Mouse (Mus musculus) MEL (cell line): ENCODE results near the gene Ndel1. TPM values are rescaled to one million over a fixed set of nuclear protein-coding genes. Genes with fewer than 3 reads are reported as not detected.

Source experiments
- DNase-seq: peaks from one replicate; pipeline ENCODE4 v3.0.0; 2011; ENCODE audit warnings: low read depth, low spot score
- H3K27ac ChIP-seq: 2 replicates; pipeline ENCODE4 v1.5.1; 2012; ENCODE audit warnings: low read depth, mild to moderate bottlenecking, control low read depth, low read length, moderate library complexity; ENCODE audit not compliant: control insufficient read depth
- H3K27me3 ChIP-seq, 2 experiments: fragments of 150-350 bp in 1 of 2; sonication (generic) in 1 of 2; 2 replicates each; pipeline ENCODE4 v1.6.1; 2012; ENCODE audit warnings: low read length in 2 of 2, mild to moderate bottlenecking in 2 of 2, improper control_type of control experiment in 1 of 2, moderate library complexity in 1 of 2; ENCODE audit not compliant: insufficient read depth in 2 of 2, control insufficient read depth in 1 of 2
- H3K36me3 ChIP-seq, 2 experiments: 2 replicates each; pipeline ENCODE4 v1.6.1; 2012 to 2014; ENCODE audit warnings: low read length in 2 of 2, improper control_type of control experiment in 1 of 2, inconsistent platforms in 1 of 2, mild to moderate bottlenecking in 1 of 2; ENCODE audit not compliant: insufficient read depth in 2 of 2, control insufficient read depth in 1 of 2
- H3K4me1 ChIP-seq, 2 experiments: fragments of 150-350 bp in 1 of 2; sonication (generic) in 1 of 2; 2 replicates each; pipeline ENCODE4 v1.6.1; 2012; ENCODE audit warnings: low read length in 2 of 2, improper control_type of control experiment in 1 of 2, mild to moderate bottlenecking in 1 of 2; ENCODE audit not compliant: insufficient read depth in 2 of 2, control insufficient read depth in 1 of 2
- H3K4me3 ChIP-seq, 2 experiments: fragments of 150-350 bp in 1 of 2; sonication (generic) in 1 of 2; 2 replicates each; pipeline ENCODE4 v1.5.1; 2012; ENCODE audit warnings: low read depth in 2 of 2, low read length in 2 of 2, mild to moderate bottlenecking in 2 of 2, moderate library complexity in 2 of 2, control low read depth in 1 of 2, improper control_type of control experiment in 1 of 2; ENCODE audit not compliant: control insufficient read depth in 1 of 2, insufficient read depth in 1 of 2
- H3K79me2 ChIP-seq: 2 replicates; pipeline ENCODE4 v1.6.1; 2012; ENCODE audit warnings: mild to moderate bottlenecking, low read length, moderate library complexity; ENCODE audit not compliant: control insufficient read depth, poor library complexity, insufficient read depth
- H3K9ac ChIP-seq: 2 replicates; pipeline ENCODE4 v1.6.1; 2012; ENCODE audit warnings: low read depth, mild to moderate bottlenecking, control low read depth, low read length, moderate library complexity; ENCODE audit not compliant: control insufficient read depth, poor library complexity, severe bottlenecking
- H3K9me3 ChIP-seq: fragments of 150-350 bp; sonication (generic); replicated peaks from 2 replicates; pipeline ENCODE4 v1.6.1; 2012; ENCODE audit warnings: mild to moderate bottlenecking, low read length, improper control_type of control experiment, moderate library complexity; ENCODE audit not compliant: insufficient read depth
- CHD1 ChIP-seq: IDR thresholded peaks from 2 replicates; pipeline ENCODE4 v1.6.1; 2012; ENCODE audit warnings: low read depth, mild to moderate bottlenecking, inconsistent platforms, low read length, improper control_type of control experiment
- CHD2 ChIP-seq: IDR thresholded peaks from 2 replicates; pipeline ENCODE4 v1.6.1; 2011; ENCODE audit warnings: low read length, improper control_type of control experiment
- CTCF ChIP-seq, 3 experiments: IDR thresholded peaks in 2 of 3; conservative IDR thresholded peaks in 1 of 3; 2 replicates each; pipeline ENCODE4 v1.5.1; 2011 to 2012; ENCODE audit warnings: low read length in 3 of 3, low read depth in 2 of 3, mild to moderate bottlenecking in 2 of 3, improper control_type of control experiment in 1 of 3, inconsistent platforms in 1 of 3, mixed read lengths in 1 of 3, moderate library complexity in 1 of 3; ENCODE audit not compliant: control insufficient read depth in 1 of 3, insufficient read depth in 1 of 3, poor library complexity in 1 of 3, severe bottlenecking in 1 of 3
- ELF1 ChIP-seq: IDR thresholded peaks from 2 replicates; pipeline ENCODE4 v1.6.1; 2014; ENCODE audit warnings: low read depth, mild to moderate bottlenecking, inconsistent platforms, low read length, improper control_type of control experiment, moderate library complexity
- EP300 ChIP-seq, 2 experiments: IDR thresholded peaks; 2 replicates each; pipeline ENCODE4 v1.6.1; 2011; ENCODE audit warnings: improper control_type of control experiment in 2 of 2, low read length in 2 of 2, low read depth in 1 of 2, mild to moderate bottlenecking in 1 of 2
- ETS1 ChIP-seq: IDR thresholded peaks from 2 replicates; pipeline ENCODE4 v1.6.1; 2012; ENCODE audit warnings: low read depth, mild to moderate bottlenecking, inconsistent platforms, low read length, improper control_type of control experiment, moderate library complexity
- GABPA ChIP-seq: IDR thresholded peaks from 2 replicates; pipeline ENCODE4 v1.6.1; 2012; ENCODE audit warnings: low read depth, mild to moderate bottlenecking, inconsistent platforms, low read length, improper control_type of control experiment, moderate library complexity
- GATA1 ChIP-seq: IDR thresholded peaks from 2 replicates; pipeline ENCODE4 v1.6.1; 2011; ENCODE audit warnings: low read depth, low read length, improper control_type of control experiment
- HCFC1 ChIP-seq: IDR thresholded peaks from 2 replicates; pipeline ENCODE4 v1.6.1; 2012; ENCODE audit warnings: low read depth, mild to moderate bottlenecking, inconsistent platforms, low read length, improper control_type of control experiment, moderate library complexity
- JUND ChIP-seq: IDR thresholded peaks from 2 replicates; pipeline ENCODE4 v1.6.1; 2011; ENCODE audit warnings: low read depth, mild to moderate bottlenecking, improper control_type of control experiment, low read length
- KAT2A ChIP-seq: conservative IDR thresholded peaks from 2 replicates; pipeline ENCODE4 v1.6.1; 2012; ENCODE audit warnings: low read depth, low read length, improper control_type of control experiment, inconsistent platforms
- MAFK ChIP-seq: IDR thresholded peaks from 2 replicates; pipeline ENCODE4 v1.6.1; 2011; ENCODE audit warnings: low read depth, mild to moderate bottlenecking, low read length, improper control_type of control experiment, borderline replicate concordance
- MEF2A ChIP-seq: IDR thresholded peaks from 2 replicates; pipeline ENCODE4 v1.6.1; 2014; ENCODE audit warnings: low read depth, mild to moderate bottlenecking, inconsistent platforms, low read length, improper control_type of control experiment; ENCODE audit not compliant: poor library complexity, insufficient replicate concordance, severe bottlenecking; ENCODE audit errors: extremely low read depth
- MXI1 ChIP-seq: IDR thresholded peaks from 2 replicates; pipeline ENCODE4 v1.6.1; 2011; ENCODE audit warnings: mild to moderate bottlenecking, low read depth, low read length, improper control_type of control experiment
- MYC ChIP-seq: IDR thresholded peaks from 2 replicates; pipeline ENCODE4 v1.6.1; 2011; ENCODE audit warnings: low read depth, mild to moderate bottlenecking, low read length, improper control_type of control experiment, moderate library complexity
- NELFE ChIP-seq: IDR thresholded peaks from 2 replicates; pipeline ENCODE4 v1.6.1; 2011; ENCODE audit warnings: low read depth, low read length, improper control_type of control experiment
- NRF1 ChIP-seq: IDR thresholded peaks from 2 replicates; pipeline ENCODE4 v1.6.1; 2014; ENCODE audit warnings: low read depth, mild to moderate bottlenecking, inconsistent platforms, low read length, improper control_type of control experiment, moderate library complexity; ENCODE audit not compliant: poor library complexity, insufficient read depth, severe bottlenecking
- POLR2AphosphoS2 ChIP-seq: IDR thresholded peaks from 2 replicates; pipeline ENCODE4 v1.6.1; 2011; ENCODE audit warnings: low read length, improper control_type of control experiment
- RAD21 ChIP-seq: IDR thresholded peaks from 2 replicates; pipeline ENCODE4 v1.6.1; 2011; ENCODE audit warnings: mild to moderate bottlenecking, low read depth, low read length, improper control_type of control experiment
- RCOR1 ChIP-seq: IDR thresholded peaks from 2 replicates; pipeline ENCODE4 v1.6.1; 2012; ENCODE audit warnings: low read depth, mild to moderate bottlenecking, inconsistent platforms, low read length, improper control_type of control experiment
- SIN3A ChIP-seq: IDR thresholded peaks from 2 replicates; pipeline ENCODE4 v1.6.1; 2012; ENCODE audit warnings: low read length, improper control_type of control experiment, inconsistent platforms
- SMC3 ChIP-seq: IDR thresholded peaks from 2 replicates; pipeline ENCODE4 v1.6.1; 2011; ENCODE audit warnings: low read depth, low read length, improper control_type of control experiment
- TAL1 ChIP-seq: IDR thresholded peaks from 2 replicates; pipeline ENCODE4 v1.6.1; 2012; ENCODE audit warnings: mild to moderate bottlenecking, inconsistent platforms, low read length, moderate library complexity, mixed read lengths
- TCF12 ChIP-seq: IDR thresholded peaks from 2 replicates; pipeline ENCODE4 v1.6.1; 2014; ENCODE audit warnings: low read depth, mild to moderate bottlenecking, inconsistent platforms, low read length, improper control_type of control experiment, moderate library complexity
- UBTF ChIP-seq: IDR thresholded peaks from 2 replicates; pipeline ENCODE4 v1.6.1; 2012; ENCODE audit warnings: low read depth, mild to moderate bottlenecking, inconsistent platforms, low read length, improper control_type of control experiment, moderate library complexity, borderline replicate concordance; ENCODE audit not compliant: insufficient read depth
- USF1 ChIP-seq: IDR thresholded peaks from 2 replicates; pipeline ENCODE4 v1.6.1; 2014; ENCODE audit warnings: low read depth, mild to moderate bottlenecking, inconsistent platforms, low read length, improper control_type of control experiment, moderate library complexity
- USF2 ChIP-seq, 2 experiments: IDR thresholded peaks; 2 replicates each; pipeline ENCODE4 v1.6.1; 2011 to 2012; ENCODE audit warnings: improper control_type of control experiment in 2 of 2, low read length in 2 of 2, borderline replicate concordance in 1 of 2, inconsistent platforms in 1 of 2, low read depth in 1 of 2, mild to moderate bottlenecking in 1 of 2; ENCODE audit not compliant: insufficient read depth in 1 of 2
- polyA plus RNA-seq, 2 experiments: library from polyadenylated mRNA; stranded (reverse) in 1 of 2; unstranded in 1 of 2; fragments of >175 nt in 1 of 2; fragments of >200 nt in 1 of 2; gene quantifications; 2 replicates each; pipeline versions ENCODE4 v1.2.1 to v1.2.4; 2012; ENCODE audit warnings: low replicate concordance in 2 of 2, low read depth in 1 of 2; ENCODE audit not compliant: insufficient read length in 2 of 2, insufficient read depth in 1 of 2, missing spikeins in 1 of 2
- total RNA-seq: library from RNA; depleted of rRNA; stranded (reverse); fragments of 300-350 nt; gene quantifications from 2 replicates; pipeline ENCODE4 v1.2.3, GENCODE M21; 2012

Gene Ndel1
- total and polyA plus RNA-seq, 3 experiments: 55.0 to 70.7 (median 61.2) TPM

DNA sequence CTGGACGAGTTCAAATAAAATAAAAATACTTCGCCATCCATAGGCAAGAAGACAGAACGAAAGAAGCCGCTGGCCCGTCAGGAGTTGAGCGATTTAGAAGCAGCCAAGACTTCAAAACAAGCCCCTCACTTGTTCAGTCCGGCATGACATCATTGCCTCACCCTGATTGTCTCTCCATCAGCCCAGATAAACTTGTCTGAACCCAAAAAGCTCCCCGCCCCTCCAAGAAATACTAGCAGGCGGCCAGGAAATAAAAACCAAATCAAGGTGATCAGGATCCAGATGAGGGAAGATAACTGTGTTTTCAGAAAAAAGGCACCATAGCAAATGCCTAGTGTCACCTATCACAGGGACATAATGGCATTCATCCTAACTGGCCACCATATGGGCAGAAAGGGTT lies 381 bp downstream of the Ndel1 start:
- H3K9ac ChIP-seq: no peak overlapping the region
- no peak overlapping the region for H3K4me3 ChIP-seq
- no peaks in the 10 kb centered on the region for H3K9me3 ChIP-seq
- H3K27ac ChIP-seq: no peak overlapping the region
- no peaks in the 10 kb centered on the region for H3K79me2 ChIP-seq
- H3K27me3 ChIP-seq: no peaks in the 10 kb centered on the region
- no peak for TF ChIP-seq ETS1
- TF ChIP-seq HCFC1: no peak
- TF ChIP-seq RAD21: no peak
- TF ChIP-seq TAL1: no peak
- TF ChIP-seq CHD2: no peak
- no peak for TF ChIP-seq POLR2AphosphoS2
- no peak for TF ChIP-seq CHD1
- TF ChIP-seq, all 39 proteins: peak for 0
- H3K36me3 ChIP-seq: no peaks in the 10 kb centered on the region
- no peak for DNase-seq
- peaks cover 0 to 4% of the 10 kb centered on the region in 2 experiments; a peak in 1 of 4 replicates for H3K4me1 ChIP-seq

DNA sequence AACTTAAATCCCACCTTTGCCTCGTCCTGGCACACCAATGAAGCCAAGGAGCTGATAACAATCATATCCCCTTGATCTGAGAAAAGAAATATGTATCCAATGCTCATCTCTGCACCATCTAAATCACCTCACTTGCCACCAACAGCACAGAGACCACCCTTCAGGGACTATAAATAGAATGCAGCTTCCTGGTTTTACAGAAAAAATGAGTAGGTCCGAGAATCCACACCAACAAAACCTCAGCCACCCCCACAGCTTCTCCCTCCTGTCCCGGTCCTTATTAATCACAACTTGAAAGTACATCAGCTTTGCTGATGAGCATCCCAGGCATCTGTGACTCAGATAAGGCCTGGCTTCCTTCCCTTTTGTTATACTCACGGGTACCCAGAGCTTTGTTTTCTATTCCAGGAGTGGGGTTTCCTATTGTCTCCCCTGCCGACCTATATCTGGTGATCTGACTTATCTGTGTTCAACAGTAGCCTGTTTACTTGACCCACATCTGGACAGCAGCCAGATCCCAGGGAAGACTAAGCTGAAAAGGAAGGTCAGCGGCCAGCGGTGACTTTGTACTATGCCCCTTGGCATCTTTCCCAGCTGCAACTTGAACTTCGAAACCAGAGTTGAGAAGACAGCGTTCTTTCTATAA lies 7.0 kb downstream of the Ndel1 start:
- H3K27ac ChIP-seq: no peak overlapping the region

DNA sequence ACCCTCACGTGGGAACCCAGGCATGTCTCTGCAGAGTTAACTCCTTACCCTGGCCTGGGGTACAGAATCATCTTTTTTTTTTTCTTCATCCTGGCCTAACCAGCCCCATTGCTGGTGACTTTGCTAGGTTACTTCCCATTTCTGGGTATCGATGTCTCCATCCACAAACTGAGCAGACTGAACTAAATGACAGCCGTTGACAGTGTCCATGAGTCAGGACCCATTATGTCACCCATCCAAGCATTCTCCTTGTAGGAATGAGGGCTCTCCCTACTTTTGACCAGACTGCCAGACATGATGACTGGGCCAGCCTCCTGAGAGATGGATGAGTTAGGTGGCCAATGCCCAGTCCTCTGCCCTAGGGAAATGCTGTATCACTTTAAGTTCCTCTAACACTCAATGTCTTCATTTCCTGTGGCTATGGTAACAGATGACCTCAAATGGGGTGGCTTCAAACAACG lies 8.0 kb downstream of the Ndel1 start:
- H3K9ac ChIP-seq: no peak overlapping the region
- peak; percentile 73 for DNase-seq
- no peaks in the 10 kb centered on the region for H3K27me3 ChIP-seq
- no peak overlapping the region for H3K27ac ChIP-seq
- no peaks in the 10 kb centered on the region for H3K9me3 ChIP-seq
- no peak overlapping the region; a peak in 1 of 4 replicates for H3K4me3 ChIP-seq
- H3K36me3 ChIP-seq: peaks cover 0 to 9% of the 10 kb centered on the region in 2 experiments; a peak in 2 of 4 replicates
- H3K79me2 ChIP-seq: no peaks in the 10 kb centered on the region
- H3K4me1 ChIP-seq: peaks cover 0 to 11% of the 10 kb centered on the region in 2 experiments; a peak in 3 of 4 replicates
- TF ChIP-seq CHD2: no peak
- 0 out of 2 replicates have a peak, but pooled peaks have one; percentile 28 for TF ChIP-seq MYC
- TF ChIP-seq ELF1: no peak
- TF ChIP-seq EP300 (IDR thresholded peaks at IDR 0.05; ENCODE audit: low read depth in 1 of 2, low read length in 2 of 2): peak; percentile 11 to 34; a peak in 3 of 4 replicates
- TF ChIP-seq SMC3: no peak
- TF ChIP-seq TAL1: no peak
- TF ChIP-seq SIN3A: 0 out of 2 replicates have a peak, but pooled peaks have one; percentile 31
- TF ChIP-seq KAT2A: no peak
- TF ChIP-seq GATA1: no peak
- no peak for TF ChIP-seq USF2 (IDR thresholded peaks at IDR 0.05; ENCODE audit: borderline replicate concordance in 1 of 2, insufficient read depth in 1 of 2, low read depth in 1 of 2, low read length in 2 of 2)
- TF ChIP-seq UBTF: 0 out of 2 replicates have a peak, but pooled peaks have one; percentile 75
- no peak for TF ChIP-seq MXI1
- TF ChIP-seq GABPA: no peak
- TF ChIP-seq NRF1: no peak

More for the DNA sequence above, 7.0 kb downstream of the Ndel1 start:
- no peak overlapping the region for H3K9ac ChIP-seq
- no peaks in the 10 kb centered on the region for H3K79me2 ChIP-seq
- H3K36me3 ChIP-seq: peaks cover 0 to 9% of the 10 kb centered on the region in 2 experiments; a peak in 2 of 4 replicates
- no peaks in the 10 kb centered on the region for H3K27me3 ChIP-seq
- TF ChIP-seq ETS1 (peak; percentile 32; the same call in 1 of the 2 replicates), HCFC1 (no peak), MAFK (no peak), USF1 (no peak), RCOR1 (peak; percentile 80), POLR2AphosphoS2 (no peak), TCF12 (no peak), MEF2A (no peak), CTCF (IDR thresholded peaks at IDR 0.05 in 2 of 3, conservative IDR thresholded peaks at IDR 0.05 in 1 of 3; ENCODE audit: control insufficient read depth in 1 of 3, insufficient read depth in 1 of 3, low read depth in 2 of 3, low read length in 3 of 3, poor library complexity in 1 of 3, severe bottlenecking in 1 of 3) (no peak), JUND (no peak), NELFE (no peak), EP300 (IDR thresholded peaks at IDR 0.05; ENCODE audit: low read depth in 1 of 2, low read length in 2 of 2) (peak; percentile 47 to 69; a peak in 3 of 4 replicates), GATA1 (peak; percentile 71)
- no peak overlapping the region for H3K4me3 ChIP-seq
- no peaks in the 10 kb centered on the region for H3K9me3 ChIP-seq
- peaks cover 0 to 9% of the 10 kb centered on the region in 2 experiments; a peak in 3 of 4 replicates for H3K4me1 ChIP-seq
- peak; percentile 39 for DNase-seq
